Mouse (Mus musculus) bone marrow macrophage, adult 2 months (primary cell): ENCODE data around the gene Skap1.

Experiments
- CTCF ChIP-seq: IDR thresholded peaks from 2 replicates; pipeline ENCODE4 v1.5.1; 2012; ENCODE audit warnings: low read depth, mild to moderate bottlenecking, low read length, moderate library complexity
- POLR2A ChIP-seq: IDR thresholded peaks from 2 replicates; pipeline ENCODE4 v1.6.1; 2012; ENCODE audit warnings: mild to moderate bottlenecking, low read depth, low read length, borderline replicate concordance

DNA sequence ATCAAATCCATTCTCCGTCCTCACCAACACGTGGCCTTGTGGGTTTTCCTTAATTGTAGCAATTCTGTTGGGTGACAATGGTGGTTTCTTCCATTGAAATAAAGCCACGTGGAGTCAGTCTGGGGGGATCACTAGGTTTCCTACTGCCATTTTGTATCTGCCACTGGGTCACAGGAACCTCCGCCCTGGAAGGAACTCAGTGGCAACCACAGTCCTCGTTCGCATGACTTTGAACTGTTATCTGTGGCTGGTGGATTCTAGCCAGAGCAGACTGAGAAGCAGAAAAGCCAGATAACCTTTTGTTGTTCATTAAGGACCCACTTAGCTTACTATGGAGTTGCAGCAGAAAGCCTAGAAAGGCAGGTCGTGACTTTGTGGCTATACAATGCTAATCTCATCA is 204.0 kb downstream of the Skap1 start:
- TF ChIP-seq POLR2A (no peak), CTCF (no peak)
